Mouse (Mus musculus) frontal cortex, postnatal 36 days (tissue): ENCODE results near the gene Nfkbia.

Experiments used
- DNase-seq, 2 experiments: peaks; one replicate each; pipeline ENCODE4 v3.0.0; 2022; ENCODE audit warnings: low spot score in 2 of 2

Gene Nfkbia

DNA sequence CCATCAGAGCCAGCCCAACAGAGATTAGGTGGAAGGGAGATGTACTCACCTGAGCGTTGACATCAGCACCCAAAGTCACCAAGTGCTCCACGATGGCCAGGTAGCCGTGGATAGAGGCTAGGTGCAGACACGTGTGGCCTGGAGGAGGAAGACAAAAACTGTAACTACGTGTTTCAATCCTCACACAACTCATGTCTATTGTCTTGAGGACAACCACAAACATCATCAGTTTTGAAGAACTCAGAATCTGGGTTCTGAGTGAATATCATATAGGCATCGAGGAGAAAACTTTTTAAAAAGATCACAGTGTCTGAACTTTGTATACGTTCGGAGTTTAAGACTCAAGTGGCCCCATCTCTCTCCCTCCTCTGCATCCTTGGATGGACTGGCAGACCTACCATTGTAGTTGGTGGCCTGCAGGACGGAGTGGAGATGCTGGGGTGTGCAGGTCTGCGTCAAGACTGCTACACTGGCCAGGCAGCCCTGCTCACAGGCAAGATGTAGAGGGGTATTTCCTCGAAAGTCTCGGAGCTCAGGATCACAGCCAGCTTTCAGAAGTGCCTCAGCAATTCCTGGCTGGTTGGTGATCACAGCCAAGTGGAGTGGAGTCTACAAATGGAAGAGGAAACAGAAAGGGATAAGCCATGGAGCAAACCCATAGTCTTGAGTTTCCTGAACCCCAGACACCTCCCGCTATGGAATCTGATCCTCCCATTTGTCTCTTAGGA, 1.6 kb downstream of the Nfkbia start:
- no peak for DNase-seq

DNA sequence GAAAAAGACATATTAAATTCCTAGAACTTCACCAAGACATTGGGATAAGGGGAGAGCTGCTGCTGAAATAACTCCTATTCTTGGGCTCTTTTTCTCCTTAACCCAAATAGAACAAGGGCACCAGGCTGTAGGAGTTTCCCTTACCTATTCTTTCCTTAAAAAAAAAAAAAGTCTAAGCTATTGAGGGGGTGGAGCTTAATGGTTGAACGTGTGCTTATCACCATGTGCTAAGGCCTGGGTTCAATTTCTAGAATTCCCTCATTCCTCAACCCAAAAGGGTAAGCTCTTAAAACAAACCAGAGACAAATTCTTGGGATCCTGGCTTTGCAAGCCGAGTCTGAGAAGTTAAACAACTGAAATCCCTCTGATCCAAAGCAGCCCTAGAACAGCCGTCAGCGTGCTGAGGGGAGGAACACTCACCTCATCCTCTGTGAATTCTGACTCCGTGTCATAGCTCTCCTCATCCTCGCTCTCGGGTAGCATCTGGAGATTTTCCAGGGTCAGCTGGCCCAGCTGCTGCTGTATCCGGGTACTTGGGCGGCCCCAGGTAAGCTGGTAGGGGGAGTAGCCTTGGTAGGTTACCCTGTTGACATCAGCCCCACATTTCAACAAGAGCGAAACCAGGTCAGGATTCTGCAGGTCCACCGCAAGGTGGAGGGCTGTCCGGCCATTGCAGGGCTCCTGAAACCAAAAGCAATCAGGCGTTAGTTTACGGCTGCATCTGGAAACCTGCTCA, 2.3 kb downstream of the Nfkbia start:
- no peak for DNase-seq

DNA sequence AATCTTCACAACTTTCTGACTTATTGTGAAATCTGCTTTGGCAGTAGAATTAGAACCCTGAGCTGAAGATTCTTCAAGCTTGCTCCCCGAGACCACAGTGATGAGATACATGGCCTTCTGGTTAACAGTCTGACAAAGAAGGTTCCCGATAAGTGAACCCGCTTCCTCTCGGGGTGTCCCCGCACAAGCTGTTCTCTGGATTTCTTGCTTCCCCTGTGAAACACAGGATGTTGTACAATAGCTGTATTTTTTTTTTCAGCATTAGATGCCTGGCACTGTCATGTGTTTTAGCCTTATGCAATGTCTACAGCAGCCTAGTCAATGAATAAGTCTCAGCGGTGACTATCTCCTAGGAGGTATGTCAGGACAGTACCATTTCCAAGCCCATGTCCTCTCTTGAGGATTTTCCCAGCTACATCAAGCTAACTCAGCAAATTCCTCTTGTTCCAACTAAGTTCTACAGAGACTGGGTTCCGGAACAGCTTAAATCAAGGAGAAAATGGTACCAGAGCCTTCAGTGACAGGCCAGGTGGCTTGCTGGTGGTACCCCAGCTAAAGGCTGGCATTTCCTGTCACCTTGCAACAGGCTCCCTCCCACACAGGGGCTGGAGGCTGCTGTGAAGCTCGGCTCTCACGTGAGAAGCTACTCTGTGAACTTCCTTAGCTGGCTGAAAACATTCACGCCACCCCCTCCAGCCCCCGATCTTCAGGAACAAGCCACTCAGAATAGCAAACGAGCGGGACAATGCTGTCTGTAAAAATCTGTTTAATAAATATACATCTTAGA, 3.6 kb downstream of the Nfkbia start:
- no peak for DNase-seq

GRCm38 (mm10) chr12:55487843-55488660, 4.4 kb downstream of the Nfkbia start:
- DNase-seq = no peak

DNA sequence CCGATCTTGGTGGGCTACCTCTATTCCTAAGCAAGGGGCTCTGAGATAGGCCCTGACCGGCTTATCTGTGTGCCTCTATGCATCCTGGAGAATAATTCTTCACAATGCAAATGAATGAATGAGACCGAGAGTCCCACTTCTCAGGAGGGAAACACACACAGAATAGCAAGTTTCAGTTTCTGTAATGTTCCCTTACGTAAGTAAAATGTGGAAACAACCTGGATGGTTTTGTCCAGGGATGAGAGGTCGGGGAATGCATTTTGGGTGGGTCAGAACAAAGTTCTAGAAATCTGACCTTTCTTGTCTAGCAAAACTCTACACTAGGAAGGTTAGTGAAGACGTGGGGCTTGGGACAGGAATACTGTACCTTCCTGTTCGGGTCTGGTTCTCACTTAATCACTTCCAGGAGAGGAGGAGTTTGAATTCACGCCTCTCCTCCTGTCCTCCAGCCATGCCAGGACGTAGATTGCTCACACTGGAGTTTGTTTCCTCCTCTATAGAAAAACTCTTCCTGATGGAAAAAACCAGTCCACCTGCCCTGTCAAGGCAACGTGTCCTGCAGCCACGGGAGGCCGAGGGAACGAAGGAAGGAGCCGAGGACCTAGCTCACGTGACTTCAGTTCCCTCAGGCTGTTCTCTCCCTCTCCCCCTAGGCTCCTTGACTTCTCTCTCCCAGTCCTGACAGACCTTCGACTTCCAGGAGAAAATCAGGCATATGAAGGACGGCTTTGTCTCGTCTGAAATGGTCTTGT, 5.3 kb downstream of the Nfkbia start:
- DNase-seq = no peak

- no peak for DNase-seq
Observed at GRCm38 (mm10) chr12:55484800-55485199, 7.6 kb downstream of the Nfkbia start.

GRCm38 (mm10) chr12:55484079-55484774, 8.2 kb downstream of the Nfkbia start:
- DNase-seq = no peak

GRCm38 (mm10) chr12:55483591-55483990, 8.9 kb downstream of the Nfkbia start:
- no peak for DNase-seq

GRCm38 (mm10) chr12:55482732-55483131, 9.7 kb downstream of the Nfkbia start:
- no peak for DNase-seq

DNA sequence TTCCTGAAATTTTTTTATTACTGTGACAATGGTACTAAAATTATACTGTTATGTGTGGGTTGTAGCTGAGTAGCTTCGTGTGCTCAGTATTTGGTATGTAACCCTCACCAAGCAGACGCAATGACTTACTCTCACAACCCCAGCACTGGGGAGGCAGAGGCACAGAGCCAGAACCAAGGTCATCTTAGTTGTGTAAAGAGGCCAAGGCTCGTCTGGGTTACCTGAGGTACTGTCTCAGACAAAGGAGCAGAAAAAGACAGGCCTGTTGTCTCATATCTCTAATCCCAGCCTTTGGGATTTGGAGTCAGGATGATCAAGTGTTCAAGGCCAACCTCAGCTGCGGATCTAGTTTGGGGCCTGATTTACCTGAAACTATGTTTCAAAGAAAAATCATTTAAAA, 10.7 kb downstream of the Nfkbia start:
- DNase-seq = no peak

DNA sequence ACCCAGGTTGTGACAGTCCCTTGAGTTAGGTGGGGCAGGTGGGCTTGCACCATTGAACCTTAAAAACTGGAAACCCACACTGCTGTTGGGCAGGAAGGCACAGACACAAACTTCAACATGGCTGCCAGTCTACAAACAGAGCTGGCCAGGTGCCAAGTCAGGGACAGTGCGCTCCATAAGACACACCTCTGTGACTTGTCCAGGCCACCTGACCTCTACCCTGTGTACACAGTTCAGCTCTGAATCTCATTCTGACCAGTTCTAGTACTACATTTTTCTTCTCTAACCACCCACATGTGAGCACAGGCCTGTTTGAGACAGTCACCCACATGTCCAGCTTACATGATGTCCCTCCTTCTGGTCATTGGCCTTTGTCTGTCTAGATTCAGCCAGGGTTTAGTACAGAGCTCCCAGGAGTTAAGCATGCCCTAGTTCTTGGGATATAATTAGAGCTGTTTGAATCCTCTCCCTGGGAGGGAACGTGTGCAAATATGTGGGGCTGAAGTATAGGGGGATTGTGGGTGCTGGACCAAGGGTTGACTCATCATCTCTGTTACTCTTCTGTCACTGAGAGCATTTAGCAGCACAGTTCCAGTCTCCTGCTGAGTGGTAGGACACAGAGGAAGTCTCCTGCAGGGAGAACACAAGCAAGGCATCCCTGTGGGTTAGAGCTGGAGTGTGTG, 11.8 kb downstream of the Nfkbia start:
- no peak for DNase-seq

DNA sequence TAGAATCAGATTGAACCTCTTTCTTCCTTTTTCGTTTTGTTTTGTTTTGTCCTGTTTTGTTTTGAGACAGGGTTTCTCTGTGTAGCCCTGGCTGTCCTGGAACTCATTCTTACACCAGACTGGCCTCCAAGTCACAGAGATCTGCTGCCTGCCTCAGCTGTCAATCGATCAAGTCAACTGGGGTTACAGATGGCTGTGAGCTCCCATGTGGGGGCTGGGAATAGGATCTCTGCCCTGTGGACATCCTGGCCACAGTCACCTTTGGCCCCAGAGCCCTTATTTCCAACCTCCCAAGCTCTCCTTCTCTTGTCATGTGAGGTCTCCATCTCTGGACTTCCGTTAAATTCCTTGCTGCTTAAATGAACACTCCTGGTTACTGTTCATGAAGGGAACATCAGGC, 13.5 kb downstream of the Nfkbia start:
- DNase-seq = no peak

GRCm38 (mm10) chr12:55474209-55474583, 18.3 kb downstream of the Nfkbia start:
- DNase-seq = no peak

- DNase-seq = no peak
Observed at GRCm38 (mm10) chr12:55473250-55474208, 18.9 kb downstream of the Nfkbia start.

DNA sequence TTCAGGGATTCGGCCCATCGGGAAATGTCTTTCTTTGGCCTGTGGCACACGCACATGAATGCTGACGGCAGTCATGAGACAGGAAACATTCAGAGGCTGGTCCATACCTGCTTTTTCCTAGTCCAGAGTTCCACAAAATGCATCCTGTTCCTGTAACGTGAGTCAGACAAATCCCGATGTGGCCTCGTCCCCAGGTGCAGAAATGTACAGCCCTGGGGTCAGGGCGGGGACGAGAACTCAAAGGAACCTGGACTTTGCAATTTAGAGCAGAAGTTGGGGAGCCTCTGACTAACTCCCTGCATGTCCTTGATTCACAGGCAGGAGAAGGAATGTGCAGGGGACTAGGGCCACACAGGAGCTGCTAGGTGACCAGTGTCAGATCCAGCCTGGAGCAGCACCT, 21.1 kb downstream of the Nfkbia start:
- DNase-seq = no peak

- DNase-seq = no peak
Observed at GRCm38 (mm10) chr12:55470442-55470841, 22.0 kb downstream of the Nfkbia start.

- no peak for DNase-seq
Observed at GRCm38 (mm10) chr12:55467331-55468180, 24.9 kb downstream of the Nfkbia start.

DNA sequence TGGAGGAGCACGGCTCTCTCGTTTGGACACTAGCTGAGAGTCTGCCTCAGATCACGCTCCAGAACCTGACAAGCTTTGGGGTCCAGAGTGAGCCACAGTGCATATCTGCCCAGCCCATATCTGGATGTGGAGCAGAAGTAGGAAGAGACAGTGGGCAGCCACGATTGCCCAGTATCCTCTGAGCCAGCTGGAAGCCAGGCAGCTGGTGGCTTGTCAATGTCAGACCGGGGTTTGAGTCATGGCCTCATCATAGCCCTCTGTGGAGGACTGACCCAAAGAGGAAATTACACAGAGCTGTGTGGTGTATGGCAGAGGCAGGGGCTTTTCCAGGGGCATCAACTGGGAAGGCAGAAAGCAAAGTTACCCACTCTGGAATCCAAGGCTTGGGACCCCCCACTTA, 25.6 kb downstream of the Nfkbia start:
- DNase-seq = no peak
